Mouse (Mus musculus) T-helper 1 cell (primary cell): ENCODE measurements at regions not wholly inside any gene's neighbourhood (a gene's known extent, or its start where the extent isn't known, plus 50 kb on each side); places are given as distances from the start of the nearest gene placed in this dataset.

ENCODE experiments used
- in situ Hi-C: fragments of 300-600 bp; cut with MboI, MseI; formaldehyde crosslinking; loops from one replicate; pipeline ENCODE4 v1.15.1; 2025; ENCODE audit warnings: high pct_unique_total_duplicates

- in situ Hi-C loops, result no loop called here
Observed at GRCm38 (mm10) chr2:170259662-170260457, 112.0 kb upstream of the Zfp217 start.

- in situ Hi-C loops, result no loop called here
Observed at GRCm38 (mm10) chr2:170258367-170258766, 110.5 kb upstream of the Zfp217 start.

- in situ Hi-C loops, result no loop called here
Observed at GRCm38 (mm10) chr2:170257671-170258235, 109.8 kb upstream of the Zfp217 start.

- in situ Hi-C loops, result no loop called here
Observed at GRCm38 (mm10) chr2:170255997-170256396, 108.1 kb upstream of the Zfp217 start.

GRCm38 (mm10) chr2:170255533-170255932, 107.6 kb upstream of the Zfp217 start:
- in situ Hi-C loops, result no loop called here

GRCm38 (mm10) chr2:170253681-170254440, 106.0 kb upstream of the Zfp217 start:
- in situ Hi-C loops, result no loop called here

- in situ Hi-C loops, result no loop called here
Observed at GRCm38 (mm10) chr2:170252255-170253034, 104.5 kb upstream of the Zfp217 start.

- in situ Hi-C loops, result no loop called here
Observed at GRCm38 (mm10) chr2:170250680-170251079, 102.8 kb upstream of the Zfp217 start.

GRCm38 (mm10) chr2:170247702-170248445, 100.0 kb upstream of the Zfp217 start:
- in situ Hi-C loops, result no loop called here

- in situ Hi-C loops, result no loop called here
Observed at GRCm38 (mm10) chr2:170245637-170246341, 97.9 kb upstream of the Zfp217 start.

- in situ Hi-C loops, result no loop called here
Observed at GRCm38 (mm10) chr2:170244108-170244507, 96.2 kb upstream of the Zfp217 start.

- in situ Hi-C loops, result no loop called here
Observed at GRCm38 (mm10) chr2:170237959-170238358, 90.1 kb upstream of the Zfp217 start.

- in situ Hi-C loops, result no loop called here
Observed at GRCm38 (mm10) chr2:170233426-170233825, 85.5 kb upstream of the Zfp217 start.

- in situ Hi-C loops, result no loop called here
Observed at GRCm38 (mm10) chr2:170229461-170230080, 81.7 kb upstream of the Zfp217 start.

GRCm38 (mm10) chr2:170228318-170228994, 80.6 kb upstream of the Zfp217 start:
- in situ Hi-C loops, result no loop called here

- in situ Hi-C loops, result no loop called here
Observed at GRCm38 (mm10) chr2:170223872-170224271, 76.0 kb upstream of the Zfp217 start.

- in situ Hi-C loops, result no loop called here
Observed at GRCm38 (mm10) chr2:170222819-170223218, 74.9 kb upstream of the Zfp217 start.

GRCm38 (mm10) chr2:170221994-170222535, 74.2 kb upstream of the Zfp217 start:
- in situ Hi-C loops, result no loop called here

GRCm38 (mm10) chr2:170220871-170221369, 73.0 kb upstream of the Zfp217 start:
- in situ Hi-C loops, result no loop called here
